Mouse (Mus musculus) C2C12 (cell line): ENCODE results near the gene Reep6.

Source experiments
- CEBPB ChIP-seq: IDR thresholded peaks from one replicate; pipeline ENCODE4 v1.6.1; 2011; ENCODE audit warnings: low read depth, mild to moderate bottlenecking, control low read depth, moderate library complexity
- CTCF ChIP-seq: IDR thresholded peaks from one replicate; pipeline ENCODE4 v1.5.1; 2011; ENCODE audit not compliant: control insufficient read depth, insufficient read depth, insufficient read length
- MAX ChIP-seq: IDR thresholded peaks from one replicate; pipeline ENCODE4 v1.6.1; 2011; ENCODE audit warnings: mild to moderate bottlenecking, control low read depth
- MYOD1 ChIP-seq: IDR thresholded peaks from one replicate; pipeline ENCODE4 v1.6.1; 2011; ENCODE audit warnings: low read depth; ENCODE audit not compliant: control insufficient read depth, insufficient read length
- USF1 ChIP-seq: IDR thresholded peaks from one replicate; pipeline ENCODE4 v1.6.1; 2011; ENCODE audit warnings: low read depth, mild to moderate bottlenecking, control low read depth, moderate library complexity

GRCm38 (mm10) chr10:80321670-80322581, 7.8 kb upstream of the Reep6 start:
- TF ChIP-seq CTCF (no peak), CEBPB (no peak), MAX (no peak), USF1 (no peak), MYOD1 (no peak)
